Mouse (Mus musculus) forebrain, embryonic 14.5 days (tissue): ENCODE results near the gene Arhgap32. TPM values are rescaled to one million over a fixed set of nuclear protein-coding genes. Genes with fewer than 3 reads are reported as not detected.

Experiments used
- ATAC-seq: fragments of 200-750 bp; cut with Nextera tagmentation; 2 replicates; pipeline ENCODE4 v1.8.0; 2017; ENCODE audit warnings: mild to moderate bottlenecking, moderate library complexity
- DNase-seq: peaks from one replicate; pipeline ENCODE4 v3.0.0-alpha.2; 2015; ENCODE audit warnings: low spot score
- H3K27ac ChIP-seq: fragments of 300-500 bp; sonication (generic); 2 replicates; pipeline ENCODE4 v1.5.1; 2014; ENCODE audit warnings: low read depth, mild to moderate bottlenecking, control low read depth, low read length, moderate library complexity
- H3K27me3 ChIP-seq: fragments of 300-500 bp; sonication (generic); replicated peaks from 2 replicates; pipeline ENCODE4 v1.6.1; 2014; ENCODE audit warnings: low read length, control low read depth, mixed read lengths; ENCODE audit not compliant: control insufficient read depth, insufficient read depth
- H3K36me3 ChIP-seq: fragments of 300-500 bp; sonication (generic); 2 replicates; pipeline ENCODE4 v1.6.1; 2014; ENCODE audit warnings: low read length, control low read depth; ENCODE audit not compliant: control insufficient read depth, insufficient read depth
- H3K4me1 ChIP-seq: fragments of 300-500 bp; sonication (generic); 2 replicates; pipeline ENCODE4 v1.6.1; 2014; ENCODE audit warnings: antibody characterized with exemption, low read length, control low read depth; ENCODE audit not compliant: control insufficient read depth, insufficient read depth
- H3K4me2 ChIP-seq: fragments of 300-500 bp; sonication (generic); 2 replicates; pipeline ENCODE4 v1.6.1; 2014; ENCODE audit warnings: mild to moderate bottlenecking, control low read depth, low read length
- H3K4me3 ChIP-seq: fragments of 300-500 bp; sonication (generic); 2 replicates; pipeline ENCODE4 v1.5.1; 2014; ENCODE audit warnings: low read depth, low read length, control low read depth
- H3K9ac ChIP-seq: fragments of 300-500 bp; sonication (generic); 2 replicates; pipeline ENCODE4 v1.6.1; 2014; ENCODE audit warnings: mild to moderate bottlenecking, low read length, control low read depth, moderate library complexity
- H3K9me3 ChIP-seq: fragments of 300-500 bp; sonication (generic); replicated peaks from 2 replicates; pipeline ENCODE4 v1.6.1; 2016; ENCODE audit warnings: low read length, control low read depth, mixed read lengths; ENCODE audit not compliant: control insufficient read depth
- WGBS: fragments of 180-500 bp; shearing (Covaris S2); extraction: QIAGEN DNeasy Blood & Tissue Kit; methylation state at CpG from one replicate; pipeline ENCODE4 v1.1.7; 2014; 5-methylcytosine and 5-hydroxymethylcytosine counted together
- polyA plus RNA-seq: library from polyadenylated mRNA; unstranded; fragments of >200 nt; fragmentation: Nextera tagmentation; extraction: Ambion mirVana; gene quantifications from 2 replicates; pipeline ENCODE4 v1.2.1, GENCODE M21; 2014

Arhgap32 gene
- polyA plus RNA-seq = 10.0 and 10.1 TPM in 2 replicates

- Histone ChIP-seq H3K9ac (no peak within 1 kb of the TSS), H3K27me3 (no peaks in the 10 kb centered on the region), H3K27ac (no peak within 1 kb of the TSS), H3K9me3 (no peaks in the 10 kb centered on the region), H3K36me3 (no peaks in the 10 kb centered on the region), H3K4me2 (no peak within 1 kb of the TSS), H3K4me1 (no peaks in the 10 kb centered on the region), H3K4me3 (no peak within 1 kb of the TSS)
- ATAC-seq (no peak), DNase-seq (no peak)
- WGBS = 91% methylated on average over 1 of the region's 1 CpGs
These were observed at the start of gene Arhgap32 for GRCm38 (mm10) chr9:32115786-32116185. Gene Arhgap32, plus strand, starts transcription at chr9:32116136.

- WGBS = 94% methylated on average over 6 of the region's 6 CpGs
- no peak for ATAC-seq
- H3K9me3 ChIP-seq = no peaks in the 10 kb centered on the region
- H3K27me3 ChIP-seq = no peaks in the 10 kb centered on the region
- no peaks in the 10 kb centered on the region for H3K4me1 ChIP-seq
- H3K9ac ChIP-seq = no peak overlapping the region
- no peaks in the 10 kb centered on the region for H3K36me3 ChIP-seq
- no peak overlapping the region for H3K27ac ChIP-seq
- no peak overlapping the region for H3K4me2 ChIP-seq
- no peak overlapping the region for H3K4me3 ChIP-seq
- no peak for DNase-seq
These were observed 43.2 kb upstream of the Arhgap32 start for GRCm38 (mm10) chr9:32072778-32073177.

GRCm38 (mm10) chr9:32088106-32088776, 27.7 kb upstream of the Arhgap32 start:
- ATAC-seq (no peak), DNase-seq (no peak)
- no peaks in the 10 kb centered on the region for H3K27me3 ChIP-seq
- no peaks in the 10 kb centered on the region for H3K9me3 ChIP-seq
- H3K36me3 ChIP-seq = no peaks in the 10 kb centered on the region
- H3K4me2 ChIP-seq = no peak overlapping the region
- H3K27ac ChIP-seq = no peak overlapping the region
- no peaks in the 10 kb centered on the region for H3K4me1 ChIP-seq
- H3K4me3 ChIP-seq = no peak overlapping the region
- no peak overlapping the region for H3K9ac ChIP-seq
- 77% methylated on average over 4 of the region's 4 CpGs for WGBS

GRCm38 (mm10) chr9:32088882-32089281, 27.1 kb upstream of the Arhgap32 start:
- peaks cover 4% of the 10 kb centered on the region; the same call in 1 of the 2 replicates for H3K4me1 ChIP-seq
- WGBS = 57% methylated on average over 3 of the region's 3 CpGs
- no peak for ATAC-seq

GRCm38 (mm10) chr9:32093456-32093855, 22.5 kb upstream of the Arhgap32 start:
- H3K4me1 ChIP-seq = peaks cover 4% of the 10 kb centered on the region; the same call in 1 of the 2 replicates
- DNase-seq = no peak
- H3K4me2 ChIP-seq = no peak overlapping the region
- H3K4me3 ChIP-seq = no peak overlapping the region
- 52% methylated on average over 2 of the region's 2 CpGs for whole genome bisulfite sequencing
- no peak for ATAC-seq
- no peaks in the 10 kb centered on the region for H3K9me3 ChIP-seq
- no peaks in the 10 kb centered on the region for H3K27me3 ChIP-seq
- no peak overlapping the region for H3K27ac ChIP-seq
- H3K36me3 ChIP-seq = no peaks in the 10 kb centered on the region
- no peak overlapping the region for H3K9ac ChIP-seq

More at GRCm38 (mm10) chr9:32088882-32089281, 27.1 kb upstream of the Arhgap32 start:
- Histone ChIP-seq H3K4me3 (no peak overlapping the region), H3K36me3 (no peaks in the 10 kb centered on the region), H3K9ac (no peak overlapping the region), H3K27me3 (no peaks in the 10 kb centered on the region), H3K9me3 (no peaks in the 10 kb centered on the region), H3K4me2 (no peak overlapping the region), H3K27ac (no peak overlapping the region)
- no peak for DNase-seq

GRCm38 (mm10) chr9:32094351-32095120, 21.4 kb upstream of the Arhgap32 start:
- Histone ChIP-seq H3K9ac (no peak overlapping the region), H3K4me2 (no peak overlapping the region), H3K36me3 (no peaks in the 10 kb centered on the region), H3K27me3 (no peaks in the 10 kb centered on the region), H3K27ac (no peak overlapping the region), H3K9me3 (no peaks in the 10 kb centered on the region), H3K4me1 (peaks cover 4% of the 10 kb centered on the region; the same call in 1 of the 2 replicates), H3K4me3 (no peak overlapping the region)
- ATAC-seq (no peak), DNase-seq (no peak)
- WGBS = 72% methylated on average over 13 of the region's 13 CpGs

- Histone ChIP-seq H3K36me3 (no peaks in the 10 kb centered on the region), H3K4me3 (no peak overlapping the region), H3K27ac (no peak overlapping the region), H3K4me2 (no peak overlapping the region), H3K9me3 (no peaks in the 10 kb centered on the region), H3K9ac (no peak overlapping the region), H3K27me3 (no peaks in the 10 kb centered on the region), H3K4me1 (peaks cover 4% of the 10 kb centered on the region; the same call in 1 of the 2 replicates)
- WGBS = 95% methylated on average over 4 of the region's 4 CpGs
- no peak for DNase-seq
- ATAC-seq = no peak
These were observed 20.4 kb upstream of the Arhgap32 start for GRCm38 (mm10) chr9:32095511-32095910.

- no peak overlapping the region for H3K9ac ChIP-seq
- whole genome bisulfite sequencing = 83% methylated on average over 7 of the region's 7 CpGs
- no peaks in the 10 kb centered on the region for H3K9me3 ChIP-seq
- no peak for ATAC-seq
- H3K36me3 ChIP-seq = no peaks in the 10 kb centered on the region
- H3K4me2 ChIP-seq = no peak overlapping the region
- H3K27me3 ChIP-seq = no peaks in the 10 kb centered on the region
- peaks cover 4% of the 10 kb centered on the region; the same call in 1 of the 2 replicates for H3K4me1 ChIP-seq
- no peak overlapping the region for H3K27ac ChIP-seq
- no peak for DNase-seq
- H3K4me3 ChIP-seq = no peak overlapping the region
These were observed 19.4 kb upstream of the Arhgap32 start for GRCm38 (mm10) chr9:32096541-32096940.

- Histone ChIP-seq H3K27me3 (no peaks in the 10 kb centered on the region), H3K4me1 (peaks cover 4% of the 10 kb centered on the region; the same call in 1 of the 2 replicates), H3K27ac (no peak overlapping the region), H3K9ac (no peak overlapping the region), H3K9me3 (no peaks in the 10 kb centered on the region), H3K4me3 (no peak overlapping the region), H3K4me2 (no peak overlapping the region), H3K36me3 (no peaks in the 10 kb centered on the region)
- 71% methylated on average over 4 of the region's 4 CpGs for WGBS
- ATAC-seq (no peak), DNase-seq (no peak)
These were observed 18.8 kb upstream of the Arhgap32 start for GRCm38 (mm10) chr9:32097123-32097522.
